ENCODE assay signal across 8 mouse cellular contexts in the genomic region with DNA sequence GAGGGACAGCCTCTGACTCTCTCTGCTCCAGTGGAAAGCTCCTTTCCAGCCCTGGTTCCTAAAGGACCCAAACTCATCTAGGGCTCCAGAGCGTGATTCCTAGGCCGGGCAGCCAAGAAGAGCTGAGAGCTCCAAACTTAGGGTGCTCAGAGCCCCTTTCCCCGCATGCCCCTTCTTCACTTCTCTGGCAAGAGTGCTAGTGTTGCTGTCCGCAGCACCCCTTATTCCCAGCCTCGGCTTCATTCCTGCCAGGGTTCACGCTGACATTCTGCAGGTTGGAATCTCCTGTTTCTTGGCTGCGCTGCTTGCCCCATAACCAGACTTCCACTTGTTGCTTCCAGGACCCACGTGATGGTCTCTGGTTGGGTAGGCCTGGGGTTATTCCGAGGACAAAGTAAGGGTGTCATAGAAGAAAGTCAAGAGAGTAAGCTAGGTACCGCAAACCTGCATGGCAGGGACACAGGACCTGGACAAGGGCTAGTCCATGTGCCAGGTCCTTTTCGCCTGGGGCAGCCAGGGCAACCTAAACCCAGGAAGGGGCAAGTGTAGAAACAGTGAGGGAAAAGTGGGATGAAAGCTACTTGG. TPM values are rescaled to one million over a fixed set of nuclear protein-coding genes. Genes with fewer than 3 reads are reported as not detected.
A peak's percentile ranks its signal among the peaks of the same experiment; 100 is the strongest.
DNase-seq lines count a peak whose midpoint lies in the region; ATAC-seq lines count a peak whose summit lies in the region.

No protein-coding gene starts in this region.

- H3K27ac ChIP-seq in kidney, embryonic 14.5 days (ENCODE audit: low read depth, low read length) = no peak overlapping the region
- H3K27ac ChIP-seq in hindbrain, embryonic 16.5 days (ENCODE audit: low read depth, low read length) = no peak overlapping the region
- no peak overlapping the region for H3K27ac ChIP-seq in midbrain, embryonic 13.5 days

- peak; percentile 32; the same call in 1 of the 2 replicates for ATAC-seq in kidney, embryonic 14.5 days (ENCODE audit: low FRiP score, low TSS enrichment)
- no peak for ATAC-seq in hindbrain, embryonic 16.5 days
- ATAC-seq in midbrain, embryonic 13.5 days = no peak

- peak overlapping the region; percentile 39 for H3K4me3 ChIP-seq in kidney, embryonic 14.5 days (ENCODE audit: low read length)
- H3K4me3 ChIP-seq in hindbrain, embryonic 16.5 days (ENCODE audit: low read length) = peak overlapping the region; percentile 44
- H3K4me3 ChIP-seq in midbrain, embryonic 13.5 days (replicated peaks) = peak overlapping the region; percentile 40

- peak overlapping the region; percentile 57 for H3K4me2 ChIP-seq in kidney, embryonic 14.5 days (replicated peaks; ENCODE audit: low read depth, low read length)
- H3K4me2 ChIP-seq in hindbrain, embryonic 16.5 days (ENCODE audit: low read length) = peak overlapping the region; percentile 85
- H3K4me2 ChIP-seq in midbrain, embryonic 13.5 days (replicated peaks) = peak overlapping the region; percentile 68

- DNase-seq in kidney, adult 9 months = no peak
- peak; percentile 29 for DNase-seq in embryo, embryonic 10 days (ENCODE audit: low spot score)
- DNase-seq in gastrocnemius, postnatal 10 days = no peak
- DNase-seq in urinary bladder, postnatal 14 days (ENCODE audit: low spot score) = no peak
- DNase-seq in cerebellum, postnatal 14 days = no peak

- H3K36me3 ChIP-seq in kidney, embryonic 14.5 days (ENCODE audit: control insufficient read depth, insufficient read depth, low read length) = no peaks in the 10 kb centered on the region
- H3K36me3 ChIP-seq in hindbrain, embryonic 16.5 days (ENCODE audit: control insufficient read depth, insufficient read depth, low read length) = no peaks in the 10 kb centered on the region
- H3K36me3 ChIP-seq in midbrain, embryonic 13.5 days = no peaks in the 10 kb centered on the region

- 4% methylated on average over 11 of the region's 11 CpGs for WGBS in kidney, embryonic 14.5 days
- 5% methylated on average over 11 of the region's 11 CpGs for WGBS in hindbrain, embryonic 16.5 days
- 4% methylated on average over 11 of the region's 11 CpGs for WGBS in midbrain, embryonic 13.5 days

- no peaks in the 10 kb centered on the region for H3K9me3 ChIP-seq in kidney, embryonic 14.5 days (ENCODE audit: control insufficient read depth, low read length)
- H3K9me3 ChIP-seq in hindbrain, embryonic 16.5 days (ENCODE audit: control insufficient read depth, low read length) = no peaks in the 10 kb centered on the region
- no peaks in the 10 kb centered on the region for H3K9me3 ChIP-seq in midbrain, embryonic 13.5 days

- H3K27me3 ChIP-seq in kidney, embryonic 14.5 days (ENCODE audit: control insufficient read depth, insufficient read depth, low read length) = peaks cover 62% of the 10 kb centered on the region
- H3K27me3 ChIP-seq in hindbrain, embryonic 16.5 days (replicated peaks; ENCODE audit: control insufficient read depth, insufficient read depth, low read length) = peaks cover 40% of the 10 kb centered on the region
- peaks cover 68% of the 10 kb centered on the region for H3K27me3 ChIP-seq in midbrain, embryonic 13.5 days

- no peak overlapping the region for H3K9ac ChIP-seq in kidney, embryonic 14.5 days (ENCODE audit: low read depth, low read length)
- H3K9ac ChIP-seq in hindbrain, embryonic 16.5 days (ENCODE audit: low read depth, low read length) = 0 out of 2 replicates have a peak overlapping the region, but pooled peaks have one; percentile 20
- peak overlapping the region; percentile 16; the same call in 1 of the 2 replicates for H3K9ac ChIP-seq in midbrain, embryonic 13.5 days (replicated peaks)

- 0 out of 2 replicates have a peak, but pooled peaks cover 9% of the 10 kb centered on the region for H3K4me1 ChIP-seq in kidney, embryonic 14.5 days (ENCODE audit: control insufficient read depth, insufficient read depth, low read length)
- peaks cover 19% of the 10 kb centered on the region for H3K4me1 ChIP-seq in hindbrain, embryonic 16.5 days (ENCODE audit: control insufficient read depth, insufficient read depth, low read depth, low read length)
- H3K4me1 ChIP-seq in midbrain, embryonic 13.5 days (replicated peaks) = peaks cover 22% of the 10 kb centered on the region

RNA-seq across cellular contexts. Expression of a gene that starts 0.6 kb away (rescaled TPM):
- 0.19 and 0.27 TPM in 2 replicates for polyA plus RNA-seq in kidney, embryonic 14.5 days (2014; fragmentation: Nextera tagmentation; extraction: Ambion mirVana)
- 0.06 and 0.20 TPM in 2 replicates for polyA plus RNA-seq in hindbrain, embryonic 16.5 days (2015; fragmentation: Nextera tagmentation; extraction: Ambion mirVana)
- 0.07 and 0.08 TPM in 2 replicates for polyA plus RNA-seq in midbrain, embryonic 13.5 days (2015; fragmentation: Nextera tagmentation; extraction: Ambion mirVana)
- total RNA-seq in gastrocnemius, postnatal 10 days (2021) = 1 to 10 TPM; 1.8 to 2.7 TPM
